Mouse (Mus musculus) fibroblast of lung, adult 2 months (primary cell): Measurements from ENCODE around the gene Defb9.
"Not testable (repeated sequence)": the region's sequence is repeated elsewhere in the genome, so short reads cannot be mapped to it uniquely, and the experiment has no call there.

Experiments used
- DNase-seq: peaks from one replicate; pipeline ENCODE4 v3.0.0-alpha.2; 2011; ENCODE audit warnings: low read depth

Gene Defb9

DNA sequence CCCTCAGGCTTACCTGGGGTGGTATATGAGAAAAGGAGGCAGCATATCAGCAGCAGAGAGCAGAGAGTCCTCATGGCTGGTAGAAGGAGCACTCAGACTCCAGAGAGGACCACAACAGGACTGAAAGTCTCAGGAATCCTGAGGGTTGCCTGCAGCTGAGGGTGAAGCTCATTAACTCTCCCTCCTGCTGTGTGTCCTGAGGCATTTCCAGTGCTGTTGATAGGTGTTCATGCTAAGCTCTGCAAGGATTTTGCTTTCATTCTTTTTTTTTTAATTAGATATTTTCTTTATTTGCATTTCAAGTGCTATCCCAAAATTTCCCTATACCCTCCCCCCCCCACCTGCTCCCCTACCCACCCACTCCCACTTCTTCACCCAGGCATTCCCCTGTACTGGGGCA is at the start of gene Defb9:
Gene Defb9 (minus strand): TSS at position 101 of the 400 bp plus-strand sequence.
- DNase-seq, result not testable (repeated sequence)

DNA sequence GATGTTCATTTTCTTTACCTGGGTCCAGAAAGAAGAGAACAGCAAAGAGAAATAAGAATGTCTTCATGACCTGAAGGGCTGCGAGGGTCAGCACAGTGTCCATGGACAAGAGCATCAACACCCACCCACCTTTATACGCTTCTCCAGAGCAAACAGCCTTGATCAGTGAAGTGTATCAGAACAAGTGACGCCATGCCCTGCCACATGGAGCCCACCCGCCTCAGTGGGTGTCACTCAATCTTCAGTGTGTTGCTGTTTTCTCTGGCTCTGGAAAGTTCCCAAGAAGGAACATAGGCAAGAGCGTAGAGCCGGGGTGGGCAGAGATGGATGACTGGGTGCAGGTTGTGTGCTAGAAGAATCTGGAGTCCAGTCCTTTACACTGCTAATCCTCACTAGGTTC is 47.4 kb upstream of the Defb9 start, which contains the start of gene Defb15:
Gene Defb15 (minus strand): TSS at position 101 of the 400 bp plus-strand sequence.
- no peak for DNase-seq

DNA sequence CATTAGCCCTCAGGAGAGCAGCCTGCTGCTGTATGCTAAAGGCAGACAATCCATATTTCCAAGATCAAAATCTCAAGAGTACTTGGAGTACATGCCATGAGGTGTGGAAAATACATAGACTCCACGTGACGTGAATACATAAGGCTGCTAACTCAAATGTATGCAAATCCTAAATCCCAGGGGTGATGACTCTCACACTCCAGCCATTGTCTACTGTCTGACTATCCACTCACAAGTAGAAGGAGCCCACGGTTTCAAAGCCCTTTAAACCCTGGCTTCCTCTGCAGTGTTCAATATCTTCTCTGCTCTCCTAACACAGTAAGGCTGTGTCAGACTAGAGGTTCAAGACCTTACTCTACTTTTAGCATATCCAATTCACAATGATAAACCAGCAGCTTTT is 45.5 kb upstream of the Defb9 start:
- not testable (repeated sequence) for DNase-seq

DNA sequence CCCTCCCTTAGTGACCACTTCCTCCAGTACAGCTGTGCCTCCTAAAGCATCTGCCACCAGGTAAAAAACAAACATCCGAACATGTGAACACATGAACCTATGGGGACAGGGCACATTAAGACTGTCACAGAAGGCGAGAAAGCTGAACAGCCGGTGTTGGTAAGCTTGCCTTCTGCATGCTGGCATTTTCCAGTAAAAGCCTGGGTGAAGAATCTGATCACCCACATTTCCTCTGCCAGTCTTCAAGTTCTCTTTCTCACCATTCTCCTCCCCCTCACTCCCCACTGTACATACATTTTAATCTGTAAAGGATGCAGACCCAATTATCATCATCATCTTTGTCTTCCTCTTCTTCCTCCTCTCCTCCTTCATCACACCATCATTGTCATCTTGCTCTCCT is 30.4 kb upstream of the Defb9 start:
- no peak for DNase-seq

DNA sequence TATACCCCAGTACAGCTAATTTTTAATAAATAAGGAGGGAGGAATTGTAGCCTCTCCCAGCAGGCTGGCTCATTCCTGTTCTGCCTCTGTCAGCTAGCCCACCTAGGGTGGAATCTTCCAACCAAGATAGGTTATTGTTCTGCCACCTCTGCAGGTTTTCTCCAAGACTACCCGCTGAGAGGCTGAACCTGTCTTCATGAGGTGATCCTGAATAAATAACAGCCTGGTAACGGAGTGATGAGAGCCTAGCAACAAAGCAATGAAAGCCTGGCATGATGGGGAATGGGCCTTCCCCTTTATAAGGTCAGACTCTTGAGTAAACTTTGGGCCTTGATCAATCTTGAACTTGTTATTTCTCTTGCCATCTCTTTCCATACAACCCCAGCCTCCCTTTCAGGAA is 27.3 kb upstream of the Defb9 start:
- DNase-seq, result no peak

DNA sequence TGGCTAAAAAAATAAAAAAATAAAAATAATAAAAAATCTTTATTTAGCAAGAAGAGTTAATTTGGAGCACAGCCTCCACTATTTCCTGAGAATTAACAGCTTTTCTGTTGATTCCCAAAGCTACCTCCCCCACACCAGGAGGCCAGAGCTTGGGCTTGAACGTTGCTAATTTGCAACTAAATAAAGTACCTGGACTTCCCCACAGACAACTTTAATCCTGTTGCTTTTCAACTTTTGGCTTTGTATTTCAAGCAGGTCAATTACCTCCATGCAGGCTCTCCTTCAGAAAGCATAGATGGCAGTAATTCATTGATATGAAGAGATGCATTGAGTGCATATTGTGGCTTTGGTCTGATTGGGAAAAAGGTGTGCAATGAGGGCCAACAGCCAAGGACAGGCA is 26.7 kb upstream of the Defb9 start:
- DNase-seq, result no peak

DNA sequence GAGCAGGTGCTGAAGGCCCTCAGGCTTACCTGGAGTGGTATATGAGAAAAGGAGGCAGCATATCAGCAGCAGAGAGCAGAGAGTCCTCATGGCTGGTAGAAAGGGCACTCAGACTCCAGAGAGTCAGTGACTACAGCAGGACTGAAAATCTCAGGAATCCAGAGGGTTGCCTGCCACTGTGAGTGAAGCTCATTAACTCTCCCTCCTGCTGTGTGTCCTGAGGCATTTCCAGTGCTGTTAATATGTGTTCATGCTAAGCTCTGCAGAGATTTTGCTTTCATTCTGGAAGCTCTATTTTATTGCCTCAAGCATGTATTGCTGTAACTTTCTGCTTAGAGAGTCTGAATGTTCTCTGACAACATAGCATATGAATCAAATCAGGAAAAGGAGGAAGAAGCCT is 21.1 kb upstream of the Defb9 start, which contains the start of gene Defb11:
Gene Defb11 (minus strand): TSS at position 123 of the 400 bp plus-strand sequence.
- not testable (repeated sequence) for DNase-seq

DNA sequence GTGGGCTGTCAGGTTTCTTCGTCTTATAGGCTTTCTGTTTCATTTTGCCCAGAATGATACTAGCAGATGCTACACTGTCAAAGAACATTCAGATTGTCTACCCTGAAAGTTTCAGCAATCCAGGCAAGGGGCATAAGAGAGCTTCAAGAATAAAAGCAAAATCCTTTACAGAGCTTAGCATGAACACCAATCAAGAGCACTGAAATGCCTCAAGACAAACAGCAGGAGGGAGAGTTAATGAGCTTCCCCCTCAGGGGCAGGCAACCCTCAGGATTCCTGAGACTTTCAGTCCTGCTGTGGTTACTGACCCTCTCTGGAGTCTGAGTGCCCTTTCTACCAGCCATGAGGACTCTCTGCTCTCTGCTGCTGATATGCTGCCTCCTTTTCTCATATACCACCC is 26.6 kb downstream of the Defb9 start, which contains the start of gene Defb10:
Gene Defb10 (plus strand): TSS at position 316 of the 400 bp plus-strand sequence.
- DNase-seq, result not testable (repeated sequence)
